Mouse (Mus musculus): Measurements from ENCODE around the gene Sesn1. TPM values are rescaled to one million over a fixed set of nuclear protein-coding genes. Genes with fewer than 3 reads are reported as not detected.
"Not testable (repeated sequence)": the region's sequence is repeated elsewhere in the genome, so short reads cannot be mapped to it uniquely, and the experiment has no call there.

Sesn1 gene
- polyA plus RNA-seq, 1 experiment from 2014 or later, result 28.6 TPM

GRCm38 (mm10) chr10:41934633-41935475 is 125.1 kb downstream of the Sesn1 start:
- DNase-seq (ENCODE audit: low read depth, low spot score) (peak; percentile 86), ATAC-seq (peak; percentile 93)
- POLR2A ChIA-PET, result interaction anchor here (0.6 kb wide), 1 partner anchor 1724 kb away, joined by 3 read pairs; no protein-coding TSS in a partner anchor
- CTCF ChIA-PET, result interaction anchor here (1.2 to 1.4 kb wide), 4 partner anchors 9 to 47 kb away, joined by 3 to 4 read pairs (median 4); no protein-coding TSS in a partner anchor
- TF ChIP-seq CTCF (IDR thresholded peaks at IDR 0.05), result no peak
- no peaks in the 10 kb centered on the region for H3K27me3 ChIP-seq
- in situ Hi-C loops (cut with MboI; ENCODE audit: low pct_unique_long_range_greater_than_20kb), result no loop called here

- CTCF ChIA-PET, result interaction anchor here (1.2 to 1.4 kb wide), 3 partner anchors 8 to 48 kb away, joined by 3 to 4 read pairs (median 3); no protein-coding TSS in a partner anchor
- DNase-seq (ENCODE audit: low read depth, low spot score) (no peak), ATAC-seq (no peak)
- H3K27me3 ChIP-seq, result no peaks in the 10 kb centered on the region
- in situ Hi-C loops (cut with MboI; ENCODE audit: low pct_unique_long_range_greater_than_20kb), result no loop called here
- TF ChIP-seq CTCF (IDR thresholded peaks at IDR 0.05), result no peak
- POLR2A ChIA-PET, result interaction anchor here (0.6 kb wide), 1 partner anchor 1723 kb away, joined by 3 read pairs; no protein-coding TSS in a partner anchor
Observed at GRCm38 (mm10) chr10:41935476-41935829, 125.7 kb downstream of the Sesn1 start.

- ATAC-seq, result no peak
- no peak for DNase-seq (ENCODE audit: low read depth, low spot score)
- in situ Hi-C loops (cut with MboI; ENCODE audit: low pct_unique_long_range_greater_than_20kb), result no loop called here
- no peaks in the 10 kb centered on the region for H3K27me3 ChIP-seq
- no peak for TF ChIP-seq CTCF (IDR thresholded peaks at IDR 0.05)
- POLR2A ChIA-PET, result no interaction called here
- CTCF ChIA-PET, result interaction anchor here (1.2 to 1.5 kb wide), 2 partner anchors 9 to 11 kb away, joined by 3 to 4 read pairs; no protein-coding TSS in a partner anchor
Observed at GRCm38 (mm10) chr10:41936100-41936499, 126.4 kb downstream of the Sesn1 start.

GRCm38 (mm10) chr10:41937176-41937575 is 127.4 kb downstream of the Sesn1 start:
- DNase-seq (ENCODE audit: low read depth, low spot score), result no peak
- ChIA-PET CTCF (interaction anchor here (0.8 to 1.5 kb wide), 4 partner anchors 8 to 133 kb away, joined by 3 to 4 read pairs (median 3); no protein-coding TSS in a partner anchor), POLR2A (no interaction called here)
- no peak for TF ChIP-seq CTCF (IDR thresholded peaks at IDR 0.05)
- in situ Hi-C loops (cut with MboI; ENCODE audit: low pct_unique_long_range_greater_than_20kb), result no loop called here
- no peak for ATAC-seq
- no peaks in the 10 kb centered on the region for H3K27me3 ChIP-seq

GRCm38 (mm10) chr10:41939090-41939489 is 129.4 kb downstream of the Sesn1 start:
- ATAC-seq (no peak), DNase-seq (ENCODE audit: low read depth, low spot score) (no peak)
- H3K27me3 ChIP-seq, result no peaks in the 10 kb centered on the region
- in situ Hi-C loops (cut with MboI; ENCODE audit: low pct_unique_long_range_greater_than_20kb), result no loop called here
- POLR2A ChIA-PET, result interaction anchor here (0.7 to 1.5 kb wide), 2 partner anchors 30 to 86 kb away, joined by 3 to 5 read pairs; no protein-coding TSS in a partner anchor
- no peak for TF ChIP-seq CTCF (IDR thresholded peaks at IDR 0.05)
- CTCF ChIA-PET, result no interaction called here

GRCm38 (mm10) chr10:41952354-41952753 is 142.6 kb downstream of the Sesn1 start:
- ATAC-seq, POLR2A ChIA-PET: not testable (repeated sequence)
- CTCF ChIA-PET, result interaction anchor here (2.7 kb wide), 1 partner anchor 11 kb away, joined by 8 read pairs; no protein-coding TSS in a partner anchor

GRCm38 (mm10) chr10:41952850-41953527 is 143.3 kb downstream of the Sesn1 start:
- CTCF ChIA-PET, result interaction anchor here (2.7 kb wide), 1 partner anchor 11 kb away, joined by 8 read pairs; no protein-coding TSS in a partner anchor
- POLR2A ChIA-PET, result no interaction called here
- in situ Hi-C loops (cut with MboI; ENCODE audit: low pct_unique_long_range_greater_than_20kb), result no loop called here
- no peak for TF ChIP-seq CTCF (IDR thresholded peaks at IDR 0.05)
- DNase-seq (ENCODE audit: low read depth, low spot score) (no peak), ATAC-seq (no peak)
- no peaks in the 10 kb centered on the region for H3K27me3 ChIP-seq

More at GRCm38 (mm10) chr10:41952354-41952753, 142.6 kb downstream of the Sesn1 start:
- DNase-seq (ENCODE audit: low read depth, low spot score); in situ Hi-C loops (cut with MboI; ENCODE audit: low pct_unique_long_range_greater_than_20kb); H3K27me3 ChIP-seq: not testable (repeated sequence)

- ChIA-PET POLR2A (no interaction called here), CTCF (no interaction called here)
- no peaks in the 10 kb centered on the region for H3K27me3 ChIP-seq
- in situ Hi-C loops (cut with MboI; ENCODE audit: low pct_unique_long_range_greater_than_20kb), result no loop called here
- TF ChIP-seq CTCF (IDR thresholded peaks at IDR 0.05), result no peak
- DNase-seq (ENCODE audit: low read depth, low spot score) (no peak), ATAC-seq (no peak)
Observed at GRCm38 (mm10) chr10:41953528-41953864, 143.8 kb downstream of the Sesn1 start.

GRCm38 (mm10) chr10:41957421-41958225 is 147.9 kb downstream of the Sesn1 start:
- no peak for TF ChIP-seq CTCF (IDR thresholded peaks at IDR 0.05)
- ChIA-PET POLR2A (no interaction called here), CTCF (interaction anchor here (1.3 kb wide), 1 partner anchor 9 kb away, joined by 4 read pairs; no protein-coding TSS in a partner anchor)
- in situ Hi-C loops (cut with MboI; ENCODE audit: low pct_unique_long_range_greater_than_20kb), result loop anchor here (5.0 kb wide), 1 partner anchor 125 kb away; no protein-coding TSS in a partner anchor
- no peak for DNase-seq (ENCODE audit: low read depth, low spot score)
- ATAC-seq, result no peak
- H3K27me3 ChIP-seq, result no peaks in the 10 kb centered on the region

Other genes starting within 250 kb of the Sesn1 start
- gene Ccdc162, start 93.3 kb upstream of the Sesn1 start, polyA plus RNA-seq (2021), result 1.7 TPM
- gene Cep57l1, start 64 bp upstream of the Sesn1 start, polyA plus RNA-seq (2021), result 17.3 TPM
- 1.6 TPM for gene Armc2, start 208.5 kb downstream of the Sesn1 start, polyA plus RNA-seq (2021)

All from Patski (cell line).